Mouse (Mus musculus) embryo, embryonic 11 days (tissue): ENCODE measurements around the gene Cryl1.

ENCODE experiments used
- DNase-seq: peaks from one replicate; pipeline ENCODE4 v3.0.0-alpha.2; 2015

Gene Cryl1

DNA sequence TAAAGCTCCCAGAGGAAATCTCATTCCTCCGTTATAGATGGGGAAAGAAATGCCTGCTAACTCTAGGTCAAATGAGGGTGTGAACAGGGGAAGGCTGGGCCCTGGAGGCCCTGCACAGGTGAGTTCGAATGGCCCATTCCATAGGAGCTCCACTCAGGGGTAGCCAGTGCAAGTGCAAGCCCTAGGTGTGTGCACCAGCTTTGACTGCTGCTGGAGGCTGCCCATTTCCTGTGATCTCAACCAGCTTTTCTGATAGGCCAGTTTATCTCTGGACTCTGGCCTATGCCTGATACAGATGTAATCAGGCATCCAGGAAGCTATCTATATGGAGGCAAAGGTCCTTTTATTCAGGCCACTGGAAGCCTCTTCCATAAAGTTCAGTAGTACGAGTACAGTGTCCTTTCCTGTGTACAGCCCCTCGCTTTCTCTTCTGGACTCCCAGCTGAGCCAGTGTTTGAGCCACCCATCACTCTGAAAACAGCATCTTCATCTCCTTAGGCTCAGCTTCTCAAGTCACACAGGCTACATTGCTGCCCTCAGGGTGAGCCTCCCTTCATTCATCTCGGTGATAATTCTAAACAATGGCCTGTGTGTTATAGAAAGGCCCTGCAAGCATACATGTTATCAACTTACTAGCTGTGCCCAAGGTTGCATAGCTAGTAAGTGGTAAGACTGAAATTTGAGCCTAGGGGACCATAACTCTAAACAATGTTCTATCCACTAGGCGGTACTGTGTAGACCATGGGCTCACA is 167.9 kb downstream of the Cryl1 start:
- DNase-seq, result no peak
